Mouse (Mus musculus): ENCODE data around the gene Cbr1.
"Not testable (repeated sequence)": the region's sequence is repeated elsewhere in the genome, so short reads cannot be mapped to it uniquely, and the experiment has no call there.

The Cbr1 gene

GRCm38 (mm10) chr16:93599461-93599860, 6.2 kb upstream of the Cbr1 start:
- DNase-seq = peak; percentile 65

- DNase-seq = peak; percentile 91
Measured at GRCm38 (mm10) chr16:93603439-93604212, 2.0 kb upstream of the Cbr1 start, which contains the start of gene Setd4. Setd4 (minus strand) TSS chr16:93604063.

GRCm38 (mm10) chr16:93604481-93604969, 1.1 kb upstream of the Cbr1 start:
- DNase-seq = no peak

- DNase-seq = no peak
Measured at GRCm38 (mm10) chr16:93606146-93606545, 493 bp downstream of the Cbr1 start.

- DNase-seq = peak; percentile 89
Measured at GRCm38 (mm10) chr16:93607669-93608101, 2.0 kb downstream of the Cbr1 start.

- no peak for DNase-seq
Measured at GRCm38 (mm10) chr16:93608731-93609130, 3.1 kb downstream of the Cbr1 start.

GRCm38 (mm10) chr16:93609796-93610195, 4.1 kb downstream of the Cbr1 start:
- DNase-seq = no peak

GRCm38 (mm10) chr16:93610961-93611360, 5.3 kb downstream of the Cbr1 start:
- no peak for DNase-seq

- DNase-seq = peak; percentile 81
Measured at GRCm38 (mm10) chr16:93615118-93615870, 9.6 kb downstream of the Cbr1 start.

GRCm38 (mm10) chr16:93623759-93624158, 18.1 kb downstream of the Cbr1 start:
- DNase-seq = not testable (repeated sequence)

- DNase-seq = no peak
Measured at GRCm38 (mm10) chr16:93624671-93625070, 19.0 kb downstream of the Cbr1 start.

- no peak for DNase-seq
Measured at GRCm38 (mm10) chr16:93626745-93627144, 21.1 kb downstream of the Cbr1 start.

GRCm38 (mm10) chr16:93627761-93628400, 22.2 kb downstream of the Cbr1 start, which contains the start of gene Gm5678:
Gm5678 (plus strand) TSS chr16:93628097.
- DNase-seq = no peak

GRCm38 (mm10) chr16:93644006-93644405, 38.4 kb downstream of the Cbr1 start:
- no peak for DNase-seq

- no peak for DNase-seq
Measured at GRCm38 (mm10) chr16:93648441-93649183, 43.0 kb downstream of the Cbr1 start.

Data from liver (tissue).